Mouse (Mus musculus) E14TG2a.4 (cell line): ENCODE measurements around the gene Ndrg4.

Experiments used
- H3K27me3 ChIP-seq: 2 replicates; pipeline ENCODE4 v1.6.1; 2014; ENCODE audit warnings: low read length, control low read depth; ENCODE audit not compliant: insufficient read depth
- H3K36me3 ChIP-seq: 2 replicates; pipeline ENCODE4 v1.6.1; 2014; ENCODE audit warnings: low read length, control low read depth; ENCODE audit not compliant: insufficient read depth
- H3K4me1 ChIP-seq: replicated peaks from 2 replicates; pipeline ENCODE4 v1.6.1; 2014; ENCODE audit warnings: low read depth, low read length, control low read depth
- H3K4me3 ChIP-seq: replicated peaks from 2 replicates; pipeline ENCODE4 v1.5.1; 2014; ENCODE audit warnings: mild to moderate bottlenecking, low read length
- H3K9me3 ChIP-seq: 2 replicates; pipeline ENCODE4 v1.6.1; 2014; ENCODE audit warnings: low read length, control low read depth
- CTCF ChIP-seq: conservative IDR thresholded peaks from 2 replicates; pipeline ENCODE4 v1.5.1; 2014; ENCODE audit warnings: low read length
- NANOG ChIP-seq: IDR thresholded peaks from 2 replicates; pipeline ENCODE4 v1.6.1; 2014; ENCODE audit warnings: borderline replicate concordance, low read length, mixed read lengths
- POU5F1 ChIP-seq: IDR thresholded peaks from 2 replicates; pipeline ENCODE4 v1.6.1; 2014; ENCODE audit warnings: low read length, borderline replicate concordance

Ndrg4 gene

DNA sequence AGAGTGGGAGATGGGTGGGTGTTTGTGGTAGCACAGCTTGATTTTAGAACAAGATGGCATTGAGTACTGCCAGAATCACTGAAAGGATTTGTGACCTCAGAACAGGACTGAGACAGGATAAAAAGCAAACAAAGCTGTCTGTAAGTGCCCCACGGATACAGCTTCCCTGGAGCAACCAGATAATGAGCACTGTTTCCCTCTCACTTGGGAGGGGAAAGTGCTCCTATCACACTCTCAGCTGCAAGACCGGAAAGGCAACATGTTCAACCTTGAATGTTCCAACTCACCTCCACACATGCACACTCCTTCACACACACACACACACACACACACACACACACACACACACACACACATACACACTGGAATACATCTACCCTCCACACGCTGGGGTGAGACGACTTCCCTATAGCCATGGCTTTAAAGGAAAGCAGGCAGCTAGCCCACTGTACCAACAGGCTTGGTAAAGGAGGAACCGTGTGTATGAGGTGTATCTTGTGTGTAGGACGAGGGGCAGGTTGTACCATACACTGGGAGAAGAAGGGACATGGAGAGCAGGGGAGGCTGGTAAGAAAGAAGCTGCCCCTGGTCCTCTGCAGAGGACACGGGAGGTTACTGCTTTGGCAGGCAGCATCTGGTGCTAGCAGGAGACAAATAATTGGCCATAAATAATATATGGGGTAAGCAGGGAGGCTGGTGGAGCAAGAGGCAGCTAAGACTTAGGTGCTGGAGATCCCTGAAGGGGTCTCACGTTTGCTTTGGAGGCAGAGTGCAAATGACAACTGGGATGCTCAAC, 8.4 kb upstream of the Ndrg4 start:
- H3K9me3 ChIP-seq = no peaks in the 10 kb centered on the region
- H3K27me3 ChIP-seq = peaks cover 41% of the 10 kb centered on the region
- H3K4me3 ChIP-seq = no peak overlapping the region
- no peak for TF ChIP-seq CTCF
- TF ChIP-seq POU5F1 = no peak
- no peak for TF ChIP-seq NANOG
- no peaks in the 10 kb centered on the region; the same call in 1 of the 2 replicates for H3K4me1 ChIP-seq
- no peaks in the 10 kb centered on the region for H3K36me3 ChIP-seq

DNA sequence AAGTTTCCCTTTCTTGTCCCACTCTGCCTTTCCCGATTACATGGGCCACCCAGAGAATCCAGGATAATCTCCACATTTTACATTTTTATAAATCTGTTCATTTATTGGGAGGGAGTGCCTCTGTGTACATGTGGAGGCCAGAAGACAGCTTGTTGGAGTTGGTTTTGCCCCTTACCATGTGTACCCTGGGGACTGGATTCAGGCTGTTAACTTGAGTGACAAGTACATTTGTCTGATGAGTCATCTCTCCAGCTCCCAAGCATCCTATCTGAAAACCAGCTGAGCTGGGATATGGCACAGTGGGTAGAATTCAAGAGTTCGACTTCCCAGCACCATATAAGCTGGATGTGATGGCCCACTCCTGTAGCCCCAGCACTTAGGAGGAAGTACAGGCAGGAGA, 6.8 kb upstream of the Ndrg4 start:
- TF ChIP-seq POU5F1 = no peak
- TF ChIP-seq NANOG = no peak
- no peak for TF ChIP-seq CTCF
- Histone ChIP-seq H3K4me3 (no peak overlapping the region), H3K9me3 (no peaks in the 10 kb centered on the region), H3K27me3 (peaks cover 46% of the 10 kb centered on the region), H3K36me3 (no peaks in the 10 kb centered on the region), H3K4me1 (peaks cover 6% of the 10 kb centered on the region; the same call in 1 of the 2 replicates)

DNA sequence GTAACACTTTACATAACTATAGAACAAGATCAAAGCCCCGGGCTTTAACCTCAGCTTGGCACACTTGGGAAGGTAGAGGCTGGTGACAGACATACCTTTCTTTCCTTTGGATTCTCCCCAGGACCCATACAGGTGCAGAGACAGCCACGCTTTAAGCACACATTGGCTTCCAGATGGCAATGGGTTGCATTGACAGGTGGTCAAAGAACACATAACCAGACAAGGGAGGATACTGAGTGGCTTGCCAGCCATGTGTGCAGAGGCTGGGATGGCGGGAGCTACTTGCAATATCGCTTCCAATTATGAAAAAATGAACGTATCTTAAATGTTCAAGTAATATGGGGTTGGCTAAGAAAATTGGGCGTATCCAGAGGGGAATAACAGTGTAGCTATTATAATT, 4.9 kb upstream of the Ndrg4 start:
- TF ChIP-seq NANOG = no peak
- no peak for TF ChIP-seq POU5F1
- TF ChIP-seq CTCF = no peak
- peaks cover 22% of the 10 kb centered on the region for H3K4me1 ChIP-seq
- H3K9me3 ChIP-seq = no peaks in the 10 kb centered on the region
- peaks cover 65% of the 10 kb centered on the region for H3K27me3 ChIP-seq
- no peaks in the 10 kb centered on the region for H3K36me3 ChIP-seq
- no peak overlapping the region for H3K4me3 ChIP-seq

DNA sequence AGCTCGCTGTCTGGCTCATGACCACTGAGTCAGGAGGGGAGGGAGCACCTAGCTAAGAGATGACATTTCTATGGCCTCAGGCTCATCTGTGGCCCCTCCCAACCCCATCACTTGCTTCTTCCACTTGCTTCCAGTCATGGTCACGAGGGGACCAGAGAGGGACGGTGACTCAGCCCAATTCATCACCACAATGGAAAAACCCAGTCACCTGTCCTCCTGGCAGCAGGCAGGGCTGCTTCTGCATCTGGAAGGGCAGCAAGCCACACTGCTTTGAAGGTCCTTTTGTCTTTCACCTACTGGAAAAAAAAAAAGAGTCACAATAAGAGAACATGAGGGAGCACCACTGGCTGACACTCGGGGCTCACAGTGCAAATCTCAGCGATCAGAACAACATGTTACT, 4.0 kb upstream of the Ndrg4 start:
- peaks cover 73% of the 10 kb centered on the region for H3K27me3 ChIP-seq
- TF ChIP-seq POU5F1 (no peak), NANOG (no peak), CTCF (no peak)
- no peak overlapping the region for H3K4me3 ChIP-seq
- H3K9me3 ChIP-seq = no peaks in the 10 kb centered on the region
- no peaks in the 10 kb centered on the region for H3K36me3 ChIP-seq
- peaks cover 28% of the 10 kb centered on the region for H3K4me1 ChIP-seq

DNA sequence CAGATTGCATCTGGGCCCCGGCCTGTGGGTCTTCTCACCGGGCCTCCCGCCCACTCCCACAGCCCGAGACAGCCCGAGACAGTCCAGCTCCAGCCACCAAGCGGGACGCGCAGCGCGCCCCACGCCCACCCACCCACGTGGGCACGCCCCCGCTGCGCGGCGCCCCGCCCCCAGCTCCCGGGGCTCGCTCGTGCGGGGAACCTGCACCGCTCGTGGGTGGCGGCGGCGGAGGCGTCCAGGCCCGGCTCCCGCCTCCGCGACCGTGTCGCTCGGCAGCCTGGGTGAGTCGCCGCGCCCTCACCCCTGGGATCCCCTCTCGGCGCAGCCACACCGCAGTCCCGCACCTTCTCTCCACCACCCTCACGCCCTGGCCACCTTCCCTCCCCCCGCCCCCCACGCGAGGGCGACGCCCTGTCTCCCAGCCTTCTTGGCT, 827 bp downstream of the Ndrg4 start:
- no peak for TF ChIP-seq CTCF
- no peak for TF ChIP-seq POU5F1
- no peak for TF ChIP-seq NANOG
- peaks cover 37% of the 10 kb centered on the region for H3K4me1 ChIP-seq
- H3K36me3 ChIP-seq = no peaks in the 10 kb centered on the region
- peak overlapping the region; percentile 87 for H3K4me3 ChIP-seq
- peaks cover 93% of the 10 kb centered on the region for H3K27me3 ChIP-seq
- no peaks in the 10 kb centered on the region for H3K9me3 ChIP-seq

DNA sequence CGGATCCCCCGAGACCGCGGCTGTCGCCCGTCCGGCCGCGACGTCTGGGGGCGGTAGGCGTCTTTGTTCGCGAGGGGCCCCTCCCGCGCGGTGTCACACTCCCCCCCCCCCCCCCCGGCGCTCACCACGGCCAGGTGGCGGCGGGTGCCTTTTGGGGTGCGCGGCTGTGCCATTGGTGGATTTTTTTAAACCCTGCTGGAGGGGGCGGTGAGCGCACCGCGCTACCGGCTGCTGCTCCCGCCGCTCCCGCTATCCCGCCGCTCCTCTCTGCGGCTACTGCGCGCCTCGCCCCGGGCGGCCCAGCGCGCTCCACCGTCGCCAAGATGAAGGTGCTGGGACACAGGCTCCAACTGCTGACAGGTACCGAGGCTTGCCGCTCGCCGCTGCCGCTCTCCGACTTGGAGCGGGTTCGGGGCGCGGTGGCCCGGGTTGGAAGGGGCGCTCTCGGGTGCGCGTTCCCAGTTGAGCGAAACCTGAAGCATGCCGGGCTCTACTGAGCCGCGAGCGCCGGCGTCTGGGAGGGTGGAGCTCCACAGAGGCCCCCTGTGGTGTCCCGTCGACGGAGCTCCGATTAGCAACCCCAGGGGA, 1.3 kb downstream of the Ndrg4 start:
- peak overlapping the region; percentile 87 for H3K4me3 ChIP-seq
- H3K9me3 ChIP-seq = no peaks in the 10 kb centered on the region
- peaks cover 37% of the 10 kb centered on the region for H3K4me1 ChIP-seq
- TF ChIP-seq POU5F1 = no peak
- no peak for TF ChIP-seq CTCF
- TF ChIP-seq NANOG = no peak
- peaks cover 94% of the 10 kb centered on the region for H3K27me3 ChIP-seq
- H3K36me3 ChIP-seq = no peaks in the 10 kb centered on the region

DNA sequence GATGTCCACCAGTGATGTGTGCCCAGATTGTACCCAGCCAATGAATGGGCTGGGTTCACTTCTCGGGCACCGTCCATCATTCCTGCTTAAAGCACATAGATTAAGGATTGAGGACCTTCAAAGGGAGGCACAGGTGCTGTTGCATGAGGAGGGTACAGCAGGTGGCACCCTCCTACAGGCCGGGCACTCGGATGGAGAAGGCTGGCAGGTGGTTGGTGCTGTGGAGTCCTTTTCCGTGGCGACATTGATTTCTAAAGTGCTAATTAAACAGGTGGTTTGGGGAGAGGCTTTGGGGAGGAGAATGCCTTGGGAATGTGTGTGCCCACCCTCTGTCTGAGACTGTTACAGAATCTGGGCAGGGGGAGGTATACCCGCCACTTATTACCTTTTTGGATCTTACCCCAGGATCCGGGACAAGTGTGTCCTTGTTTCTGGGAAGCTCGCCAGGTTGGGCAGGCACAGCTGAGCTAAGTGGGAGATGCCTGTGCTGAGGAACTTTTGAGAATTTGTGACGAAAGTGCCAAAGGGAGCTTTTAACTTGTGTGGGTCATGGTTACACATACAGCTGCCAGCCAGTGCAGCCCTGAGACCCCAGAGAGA, 11.4 kb downstream of the Ndrg4 start:
- Histone ChIP-seq H3K36me3 (no peaks in the 10 kb centered on the region), H3K27me3 (peaks cover 68% of the 10 kb centered on the region), H3K4me3 (no peak overlapping the region), H3K4me1 (peaks cover 15% of the 10 kb centered on the region), H3K9me3 (no peaks in the 10 kb centered on the region)
- TF ChIP-seq CTCF (no peak), POU5F1 (no peak), NANOG (no peak)

DNA sequence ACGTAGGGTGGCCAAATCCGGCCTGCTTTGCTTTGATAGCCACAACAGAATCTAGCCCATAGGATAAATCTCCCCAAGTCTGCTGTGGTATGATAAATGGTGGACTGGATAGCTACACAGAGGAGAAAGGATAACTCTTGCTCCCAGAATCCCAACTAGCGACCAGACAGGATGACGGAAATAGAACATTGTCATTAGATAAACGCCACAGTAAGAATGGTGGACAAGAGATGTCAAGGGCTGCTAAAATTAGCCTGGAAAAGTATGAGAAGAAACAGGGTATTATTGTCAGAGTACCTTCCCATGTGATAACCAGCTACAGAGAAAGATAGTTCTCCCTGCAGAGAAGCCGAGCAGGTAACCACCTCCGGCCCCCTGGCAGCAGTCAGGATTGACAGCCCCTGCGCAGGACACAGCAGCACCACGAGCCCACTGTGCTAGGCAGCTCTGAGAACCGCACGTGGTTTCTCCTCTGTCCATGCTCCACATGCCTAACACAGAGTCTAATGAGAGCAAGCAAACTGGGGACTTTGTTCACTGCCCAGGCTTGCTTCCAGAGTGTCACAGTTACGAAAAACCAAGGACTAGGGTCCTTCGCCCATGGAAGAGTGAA, 14.3 kb downstream of the Ndrg4 start:
- Histone ChIP-seq H3K4me1 (peaks cover 19% of the 10 kb centered on the region), H3K9me3 (no peaks in the 10 kb centered on the region), H3K36me3 (no peaks in the 10 kb centered on the region), H3K4me3 (no peak overlapping the region), H3K27me3 (peaks cover 83% of the 10 kb centered on the region)
- TF ChIP-seq CTCF = peak; percentile 36
- no peak for TF ChIP-seq NANOG
